Mouse (Mus musculus): Measurements from ENCODE around the gene Vti1a.

GRCm38 (mm10) chr19:55319036-55319435, 2.9 kb downstream of the Vti1a start:
- TF ChIP-seq CTCF (IDR thresholded peaks at IDR 0.05; ENCODE audit: low read depth) (no peak), EP300 (IDR thresholded peaks at IDR 0.05; ENCODE audit: low read depth) (no peak)
